Mouse (Mus musculus): Measurements from ENCODE around the gene Actbl2. TPM values are rescaled to one million over a fixed set of nuclear protein-coding genes. Genes with fewer than 3 reads are reported as not detected.

Gene Actbl2
- total and polyA plus RNA-seq, 3 experiments, result not detected

DNA sequence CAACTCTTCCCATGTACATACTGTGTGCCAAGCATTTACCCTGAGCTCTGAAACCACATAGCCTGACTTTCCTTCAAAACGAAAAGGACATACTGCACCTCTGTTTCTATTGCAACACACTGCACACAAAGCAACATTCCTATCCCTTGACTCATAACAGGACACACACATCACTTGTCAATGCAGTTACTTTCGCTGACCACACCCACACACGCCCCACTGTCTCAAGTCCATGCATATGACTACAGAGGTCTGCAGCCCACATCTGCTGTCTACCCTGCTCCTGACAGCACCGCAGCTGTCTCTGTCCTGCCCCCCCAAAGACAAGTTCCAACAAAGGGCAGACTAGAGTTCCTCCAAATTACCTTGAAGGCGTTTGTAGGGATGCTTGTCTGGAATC is 21.5 kb upstream of the Actbl2 start:
- no peak overlapping the region for H3K9ac ChIP-seq (ENCODE audit: insufficient read depth, low read depth)
- in situ Hi-C loops (cut with MboI; ENCODE audit: low pct_ligation_motif_present, low pct_unique_long_range_greater_than_20kb, low sequenced_read_pairs) (loop anchor here (10.0 to 25.0 kb wide), 3 partner anchors 179 to 839 kb away; partner anchors contain the start of gene Plk2), dilution Hi-C loops (cut with MboI; ENCODE audit: extremely low pct_ligation_motif_present, extremely low pct_unique_long_range_greater_than_20kb, low sequenced_read_pairs) (no loop called here)
- no peak for DNase-seq (ENCODE audit: extremely low read depth)
- no peaks in the 10 kb centered on the region for H3K27me3 ChIP-seq (replicated peaks)
- H3K4me3 ChIP-seq (replicated peaks in 1 of 3; ENCODE audit: low read depth in 2 of 3, low read length in 2 of 3, poor library complexity in 1 of 3), result peak overlapping the region in 1 of 3 experiments; percentile 13
- no peaks in the 10 kb centered on the region for H3K9me3 ChIP-seq (replicated peaks; ENCODE audit: low read length)
- H3K4me2 ChIP-seq (ENCODE audit: insufficient read depth, low read depth, poor library complexity, severe bottlenecking), result peak overlapping the region; percentile 3; the same call in 1 of the 2 replicates
- TF ChIP-seq USF1 (IDR thresholded peaks at IDR 0.05; ENCODE audit: low read depth, low read length) (no peak), UBTF (IDR thresholded peaks at IDR 0.05; ENCODE audit: low read depth, low read length) (no peak), MXI1 (IDR thresholded peaks at IDR 0.05; ENCODE audit: low read depth, low read length) (no peak), JUND (conservative IDR thresholded peaks at IDR 0.05; ENCODE audit: low read depth, low read length) (0 out of 2 replicates have a peak, but pooled peaks have one; percentile 21), RAD21 (IDR thresholded peaks at IDR 0.05; ENCODE audit: low read depth, low read length) (no peak), IRF4 (IDR thresholded peaks at IDR 0.05; ENCODE audit: low read depth, low read length) (peak; percentile 66), MAFK (IDR thresholded peaks at IDR 0.05; ENCODE audit: insufficient replicate concordance, low read length) (no peak), ZKSCAN1 (IDR thresholded peaks at IDR 0.05; ENCODE audit: borderline replicate concordance, low read depth, low read length) (no peak), ZC3H11A (IDR thresholded peaks at IDR 0.05; ENCODE audit: low read depth, low read length) (no peak), RCOR1 (conservative IDR thresholded peaks at IDR 0.05; ENCODE audit: low read depth, low read length) (no peak), ZMIZ1 (IDR thresholded peaks at IDR 0.05; ENCODE audit: low read depth, low read length) (no peak), BHLHE40 (IDR thresholded peaks at IDR 0.05; ENCODE audit: low read depth, low read length) (peak; percentile 35; the same call in 1 of the 2 replicates), ELF1 (IDR thresholded peaks at IDR 0.05; ENCODE audit: low read depth, low read length) (no peak), JUN (IDR thresholded peaks at IDR 0.05; ENCODE audit: insufficient read depth, low read depth, low read length) (peak; percentile 29; the same call in 1 of the 2 replicates), ETS1 (conservative IDR thresholded peaks at IDR 0.05; ENCODE audit: low read depth, low read length) (no peak), SIN3A (IDR thresholded peaks at IDR 0.05; ENCODE audit: low read length) (no peak), PAX5 (IDR thresholded peaks at IDR 0.05; ENCODE audit: low read length) (no peak), NRF1 (IDR thresholded peaks at IDR 0.05; ENCODE audit: low read depth, low read length) (no peak), TBP (conservative IDR thresholded peaks at IDR 0.05; ENCODE audit: low read depth, low read length) (no peak), EP300 (IDR thresholded peaks at IDR 0.05; ENCODE audit: low read length) (peak; percentile 60; the same call in 1 of the 2 replicates), ZNF384 (IDR thresholded peaks at IDR 0.05; ENCODE audit: low read depth, low read length) (no peak), TCF12 (IDR thresholded peaks at IDR 0.05; ENCODE audit: low read depth, low read length) (no peak), CHD2 (IDR thresholded peaks at IDR 0.05; ENCODE audit: low read length) (no peak), MAX (IDR thresholded peaks at IDR 0.05; ENCODE audit: low read length) (no peak), MYC (IDR thresholded peaks at IDR 0.05; ENCODE audit: low read depth, low read length) (no peak), POLR2A (IDR thresholded peaks at IDR 0.05; ENCODE audit: low read depth, low read length) (no peak), E2F4 (IDR thresholded peaks at IDR 0.05; ENCODE audit: insufficient replicate concordance, low read depth, low read length) (no peak), MAZ (IDR thresholded peaks at IDR 0.05; ENCODE audit: low read depth, low read length) (no peak)
- H3K27ac ChIP-seq (ENCODE audit: insufficient read depth, low read depth), result no peak overlapping the region
- no peaks in the 10 kb centered on the region for H3K79me2 ChIP-seq (replicated peaks; ENCODE audit: control insufficient read depth, extremely low read depth, insufficient read depth, poor library complexity, severe bottlenecking)
- peaks cover 11 to 17% of the 10 kb centered on the region in 2 experiments; a peak in 3 of 4 replicates for H3K4me1 ChIP-seq (ENCODE audit: control insufficient read depth in 1 of 2, insufficient read depth in 2 of 2)
- H3K36me3 ChIP-seq (replicated peaks in 1 of 2; ENCODE audit: control insufficient read depth in 1 of 2, insufficient read depth in 1 of 2, low read length in 1 of 2), result no peaks in the 10 kb centered on the region

All from CH12.LX (cell line).